Mouse (Mus musculus) frontal cortex, adult (tissue): ENCODE measurements at regions not wholly inside any gene's neighbourhood (a gene's known extent, or its start where the extent isn't known, plus 50 kb on each side); places are given as distances from the start of the nearest gene placed in this dataset.
"Not testable (repeated sequence)": the region's sequence is repeated elsewhere in the genome, so short reads cannot be mapped to it uniquely, and the experiment has no call there.

ENCODE experiments used
- ATAC-seq: cut with Nextera tagmentation; 2 replicates; pipeline ENCODE4 v1.9.2; 2017; ENCODE audit warnings: mild to moderate bottlenecking, moderate library complexity, mixed read lengths; ENCODE audit not compliant: low TSS enrichment

DNA sequence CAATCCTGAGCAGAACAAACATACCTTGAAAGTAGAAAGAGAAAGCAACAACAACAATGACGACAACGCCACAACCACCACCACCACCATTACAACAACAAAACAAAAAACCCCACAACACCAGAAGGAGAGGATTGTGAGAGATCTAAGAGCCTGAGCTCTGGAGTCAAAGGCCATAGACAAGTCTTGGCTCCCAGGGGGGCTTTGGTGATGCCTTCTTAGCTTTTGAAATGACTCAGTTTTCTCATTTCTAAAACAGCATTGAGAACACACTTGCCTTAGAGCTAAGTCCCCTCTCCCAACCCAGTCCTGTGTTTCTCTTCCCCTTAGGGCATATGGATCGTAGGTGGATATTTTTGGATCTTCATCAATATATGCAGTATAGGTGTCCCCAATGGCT, 112.2 kb downstream of the Kif20b start:
- ATAC-seq: no peak

DNA sequence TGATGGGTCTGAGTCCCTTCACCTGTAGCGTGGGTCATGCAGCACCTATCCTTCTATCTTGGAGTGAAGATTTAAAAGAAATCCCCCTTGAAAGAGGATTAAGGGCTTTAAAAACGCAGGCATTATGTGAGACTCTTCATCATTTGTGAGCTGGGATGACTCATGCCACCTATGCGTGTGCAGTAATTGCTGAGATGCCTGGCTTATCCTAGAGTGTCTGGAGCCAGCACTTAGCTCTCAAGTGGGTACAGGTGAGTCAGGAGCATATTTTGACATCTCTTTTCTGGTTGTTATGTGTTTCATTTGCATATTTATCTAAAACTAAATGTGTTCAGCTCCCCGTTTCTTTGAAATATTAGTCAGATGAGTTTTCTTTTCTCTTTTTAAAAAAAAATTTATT, 123.4 kb downstream of the Kif20b start:
- ATAC-seq: no peak

DNA sequence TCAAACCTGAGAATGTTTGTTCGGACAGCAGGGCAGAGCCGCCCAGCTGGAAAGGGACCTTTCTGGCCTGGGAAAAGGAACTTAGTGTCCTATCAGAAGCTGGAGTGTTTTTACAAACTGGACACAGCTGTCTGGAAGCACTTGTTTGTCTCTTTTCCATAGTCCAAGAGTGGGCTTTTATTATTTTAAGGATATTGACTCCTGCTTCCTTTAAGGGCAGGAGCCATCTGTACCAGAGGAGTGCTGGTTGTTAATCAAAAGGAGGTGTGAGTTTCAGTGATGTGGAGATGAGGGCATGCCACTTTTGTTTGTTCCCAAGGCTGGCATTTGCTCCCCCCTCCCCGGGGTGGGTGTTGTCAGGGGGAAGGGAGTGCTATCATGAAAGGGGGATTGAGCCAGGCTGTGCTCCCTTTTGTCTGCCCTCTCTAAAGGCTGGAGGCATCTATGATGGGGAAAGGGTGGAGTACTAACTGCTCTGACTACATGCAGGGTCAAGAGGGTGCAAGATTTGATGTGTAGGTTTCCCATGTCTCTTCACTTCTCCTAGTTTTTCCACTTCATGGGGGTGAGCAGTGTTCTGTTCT, 144.3 kb downstream of the Kif20b start:
- ATAC-seq: no peak

DNA sequence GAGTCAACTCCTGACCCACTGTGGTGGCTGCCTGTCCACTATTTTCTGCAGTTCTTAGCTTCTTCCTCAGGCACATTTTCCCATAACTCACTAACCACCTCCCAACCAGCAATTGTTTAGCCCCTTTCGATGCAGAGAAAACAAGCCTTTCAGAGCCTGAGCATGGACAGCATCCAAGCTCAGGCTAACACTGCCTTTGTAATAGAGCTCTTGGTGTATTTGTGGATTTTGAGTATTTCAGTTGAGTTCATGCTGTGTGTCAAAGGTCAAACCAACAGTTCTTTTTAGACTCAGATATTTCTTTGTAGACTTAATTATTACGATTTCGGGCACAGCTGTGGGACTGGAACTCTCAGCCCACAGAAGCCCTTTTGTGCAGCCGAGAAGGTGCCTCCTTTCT, 159.0 kb downstream of the Kif20b start:
- ATAC-seq: no peak

DNA sequence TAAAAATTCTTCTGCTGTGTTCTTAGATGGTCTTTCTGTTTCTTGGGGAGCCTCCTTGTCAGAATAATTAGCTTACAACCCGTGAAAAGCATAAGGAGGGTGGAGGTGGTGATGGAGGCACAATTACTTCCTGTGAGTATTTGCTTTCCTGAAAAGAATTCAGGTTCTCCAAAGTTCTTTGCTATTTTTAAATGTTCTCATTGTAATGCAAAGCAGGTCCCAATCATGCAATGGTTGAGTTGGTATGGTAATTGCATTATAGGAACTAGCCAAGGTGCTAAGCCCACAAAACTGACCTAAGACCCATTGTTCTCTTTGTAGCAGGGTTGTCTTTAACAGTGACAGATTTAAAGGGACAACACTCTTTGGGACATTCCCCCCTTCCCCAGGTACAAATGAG, 179.1 kb downstream of the Kif20b start:
- no peak for ATAC-seq

DNA sequence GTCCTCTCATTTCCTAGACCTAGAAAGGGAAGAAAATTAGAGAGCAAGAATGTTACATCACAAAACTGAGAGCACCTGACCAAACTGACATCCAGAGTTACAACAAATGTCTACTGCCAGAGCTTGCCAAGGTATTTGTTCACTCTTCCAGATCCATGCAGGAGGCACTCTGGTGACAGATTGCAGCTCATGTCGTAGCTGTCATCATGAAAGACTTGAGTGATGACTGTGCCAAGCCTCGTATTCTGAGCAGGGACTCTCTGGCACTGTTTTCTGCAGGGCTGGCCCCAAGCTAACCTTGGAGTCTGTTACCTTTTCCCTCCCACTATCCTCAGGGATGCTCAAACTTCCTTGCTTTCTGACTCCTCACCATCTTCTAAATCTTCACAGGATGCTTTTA, 192.2 kb downstream of the Kif20b start:
- ATAC-seq: no peak

DNA sequence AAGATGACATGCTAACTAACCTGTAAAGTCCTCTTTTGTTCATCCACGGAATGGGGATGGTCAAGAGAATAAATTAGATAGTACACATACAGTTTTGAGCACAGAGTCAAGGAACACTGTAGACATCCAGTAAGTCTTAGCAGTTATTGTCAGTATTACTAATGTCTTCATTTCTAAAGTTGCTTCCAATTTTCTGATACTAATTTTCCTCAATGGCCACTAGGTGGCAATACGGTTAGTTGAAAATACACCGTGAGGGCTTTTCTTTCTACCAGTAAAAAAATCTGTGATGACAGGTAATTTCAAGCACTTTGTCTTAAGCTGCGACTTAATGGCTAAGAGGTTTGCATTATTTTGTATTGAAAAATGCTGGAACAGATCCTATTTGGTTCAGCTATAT, 203.1 kb downstream of the Kif20b start:
- peak; percentile 36; the same call in 1 of the 2 replicates for ATAC-seq

DNA sequence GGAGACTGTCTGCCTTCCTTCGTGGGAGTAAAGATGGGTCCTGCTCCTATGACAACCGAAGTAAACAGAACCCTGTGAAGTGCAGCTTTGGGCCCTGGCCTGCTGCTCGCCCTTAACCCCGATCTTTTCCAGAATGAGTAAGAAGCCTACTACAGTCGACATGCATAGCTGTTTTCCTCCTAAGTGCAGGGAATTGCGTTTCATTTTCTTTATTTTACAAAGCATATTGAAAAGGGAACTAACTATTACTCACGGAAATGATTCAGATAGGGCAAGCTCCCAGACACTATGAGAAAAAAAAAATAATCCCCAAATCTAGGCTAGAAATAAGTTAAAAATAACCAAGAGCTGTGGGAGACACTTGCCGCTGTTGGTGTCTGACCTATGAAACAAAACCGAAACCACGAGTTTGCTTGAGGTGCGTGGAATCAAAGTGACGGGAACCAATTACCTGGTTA, 204.5 kb downstream of the Kif20b start:
- peak; percentile 56 for ATAC-seq

DNA sequence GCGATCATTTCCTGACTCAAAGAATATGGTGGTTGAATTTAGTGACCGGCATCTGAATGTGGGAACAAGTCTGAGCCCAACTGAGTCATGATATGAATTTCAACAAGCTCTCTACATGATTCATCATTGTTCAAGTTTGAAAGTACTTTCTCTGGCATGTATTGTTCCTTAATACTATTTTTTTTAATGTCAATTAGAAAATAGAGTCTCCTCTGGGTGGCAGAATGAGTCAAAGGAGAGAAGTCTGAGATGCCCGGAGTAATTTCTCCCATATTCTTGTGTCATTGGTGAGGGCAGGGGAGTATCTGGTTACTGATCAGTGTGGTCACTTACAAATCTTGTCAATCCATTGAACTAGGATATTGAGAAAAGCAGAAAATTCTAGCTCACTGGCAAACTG, 205.9 kb downstream of the Kif20b start:
- no peak for ATAC-seq

DNA sequence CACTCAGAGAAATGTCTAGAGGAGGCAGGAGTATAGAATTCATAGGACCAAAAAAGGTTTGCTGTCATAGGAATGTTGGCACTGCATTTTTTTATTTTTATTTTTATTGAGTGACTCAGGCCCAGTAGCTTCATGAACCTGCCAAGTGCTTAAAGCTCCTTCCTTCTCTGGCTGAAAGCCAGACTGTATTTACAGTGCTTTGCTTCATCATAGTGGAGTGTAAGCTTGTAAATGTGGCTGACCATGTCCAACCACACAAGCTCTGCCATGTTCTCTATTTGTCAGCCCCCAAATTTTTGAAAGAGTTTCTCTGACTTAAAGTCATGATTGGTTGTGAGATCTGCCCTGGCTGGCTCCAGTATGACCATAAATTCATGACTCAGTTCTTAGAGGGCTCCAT, 221.0 kb downstream of the Kif20b start:
- no peak for ATAC-seq

DNA sequence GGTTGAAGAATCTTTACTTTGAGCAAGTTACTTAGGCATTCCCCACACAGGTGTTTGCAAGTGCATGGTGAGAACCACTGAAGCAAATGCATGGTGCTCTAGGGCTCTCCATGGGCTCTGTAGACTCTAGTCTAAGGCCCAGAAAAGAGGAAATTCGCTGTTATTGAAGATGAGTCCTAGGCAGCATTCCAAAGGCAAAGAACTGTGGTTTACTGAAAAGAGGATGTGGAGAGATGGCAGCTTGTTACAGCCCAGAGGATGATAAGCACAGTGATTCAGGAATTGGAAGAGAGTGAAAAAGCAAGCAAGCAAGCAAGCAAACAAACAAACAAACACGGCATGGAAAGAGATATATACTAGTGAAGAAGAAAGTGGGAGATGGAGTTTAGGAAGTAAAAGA, 221.6 kb downstream of the Kif20b start:
- ATAC-seq: no peak

DNA sequence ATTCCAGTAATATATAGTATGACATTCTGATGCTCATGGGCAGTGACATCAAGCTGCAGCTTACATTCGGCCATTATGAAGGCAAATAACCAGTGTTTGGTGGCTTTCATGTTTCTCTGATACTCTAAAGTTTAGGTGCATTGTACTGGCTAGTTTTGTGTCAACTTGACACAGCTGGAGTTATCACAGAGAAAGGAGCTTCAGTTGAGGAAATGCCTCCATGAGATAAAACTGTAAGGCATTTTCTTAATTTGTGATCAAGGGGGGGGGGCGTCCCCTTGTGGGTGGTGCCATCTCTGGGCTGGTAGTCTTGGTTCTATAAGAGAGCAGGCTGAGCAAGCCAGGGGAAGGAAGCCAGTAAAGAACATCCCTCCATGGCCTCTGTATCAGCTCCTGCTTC, 227.3 kb downstream of the Kif20b start:
- not testable (repeated sequence) for ATAC-seq

DNA sequence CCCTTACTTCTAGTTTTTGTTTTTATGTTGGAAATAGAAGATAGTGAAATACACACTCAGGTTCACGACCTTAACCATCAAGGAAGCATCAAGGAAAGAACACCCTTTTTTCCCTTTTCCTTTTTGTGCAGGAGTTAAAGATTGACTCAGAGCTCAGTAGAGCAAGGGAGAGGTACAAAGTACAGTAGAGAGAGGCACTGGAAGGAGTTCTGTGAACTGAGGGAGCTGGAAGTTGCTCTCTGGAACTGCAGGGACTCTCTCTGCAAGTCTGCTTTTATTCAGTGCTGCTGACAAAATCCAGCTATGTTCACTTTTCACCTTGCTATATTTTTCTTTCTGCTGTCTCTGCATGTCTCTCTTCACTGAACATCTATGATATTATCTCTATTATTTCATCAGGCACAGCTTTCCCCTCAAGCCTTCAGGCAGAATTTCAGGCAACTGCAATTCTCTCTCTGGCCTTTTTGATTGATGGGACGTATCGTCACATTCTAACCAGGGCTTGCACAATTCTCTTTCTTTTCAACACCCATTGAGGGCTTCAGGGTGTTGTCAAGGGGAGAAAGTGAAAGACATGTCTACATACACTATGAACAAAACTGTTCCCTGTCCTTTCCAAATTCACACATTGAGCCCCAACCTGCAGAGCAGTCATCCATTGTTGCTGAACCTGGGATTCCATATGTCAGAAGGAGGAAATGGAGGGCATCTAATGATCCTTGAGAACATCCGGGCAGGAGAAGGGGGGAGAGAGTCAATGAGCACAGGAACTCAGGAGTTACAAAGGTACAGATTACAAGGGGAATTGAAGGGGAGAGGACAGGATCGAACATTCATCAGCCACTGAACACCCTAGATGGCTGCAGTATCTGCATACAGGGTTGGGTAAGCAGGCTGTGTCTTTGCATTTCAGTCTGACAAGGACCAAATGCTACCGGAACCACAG, 228.9 kb downstream of the Kif20b start:
- ATAC-seq: no peak

DNA sequence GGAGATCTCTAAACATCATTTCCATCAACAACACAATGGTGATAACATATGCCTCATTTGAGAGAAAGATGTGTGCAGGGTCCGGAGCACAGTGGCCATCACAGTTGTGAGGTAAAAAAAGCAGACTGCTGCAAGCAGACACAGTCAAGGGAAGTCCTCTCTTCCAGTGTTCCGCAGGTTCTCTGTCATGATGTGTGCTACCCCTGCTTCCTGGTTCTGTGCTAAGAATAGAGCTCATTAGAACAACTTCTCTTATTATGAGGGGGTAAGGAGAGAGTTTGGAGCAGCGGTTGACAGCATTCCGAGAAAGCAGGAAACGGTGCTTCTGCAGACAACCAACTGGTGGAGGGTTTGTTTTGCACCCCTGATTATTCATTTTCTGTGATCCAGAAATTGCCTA, 229.7 kb downstream of the Kif20b start:
- ATAC-seq: no peak

DNA sequence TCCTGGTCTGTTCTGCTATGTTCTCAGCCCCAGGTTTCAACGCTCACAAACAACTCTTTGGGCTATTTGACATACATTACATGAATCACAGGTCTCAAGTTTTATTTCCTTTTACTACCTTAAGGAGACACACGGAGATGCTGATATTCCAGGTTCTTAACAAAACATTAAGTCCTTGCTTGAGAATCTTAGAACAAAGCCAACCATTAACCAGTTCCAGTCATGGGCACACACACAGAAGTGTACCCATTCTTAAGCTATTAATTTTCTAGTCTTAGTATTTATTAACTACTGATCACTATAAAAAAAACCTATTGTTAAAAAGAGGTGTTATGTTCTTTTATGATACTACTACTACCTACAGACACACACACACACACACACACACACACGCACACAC, 235.7 kb downstream of the Kif20b start:
- no peak for ATAC-seq

DNA sequence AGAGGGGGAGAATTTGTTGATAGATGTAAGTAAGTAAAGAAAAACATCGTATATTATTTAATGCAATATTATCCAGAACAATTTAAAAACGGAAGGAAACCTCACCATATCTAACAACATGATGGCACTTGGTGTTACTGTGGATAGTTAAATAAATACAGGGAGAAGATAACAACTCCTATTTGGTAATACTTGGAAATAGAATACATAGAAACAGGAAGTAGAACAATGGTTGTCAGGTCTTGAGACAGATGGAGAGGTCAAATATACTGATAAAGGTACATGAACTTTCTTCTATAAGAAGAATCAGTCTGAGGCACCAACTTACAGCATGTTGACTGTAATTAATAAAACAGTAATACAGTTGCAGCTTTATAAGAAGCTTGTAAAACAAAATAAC, 242.6 kb downstream of the Kif20b start:
- ATAC-seq: no peak

DNA sequence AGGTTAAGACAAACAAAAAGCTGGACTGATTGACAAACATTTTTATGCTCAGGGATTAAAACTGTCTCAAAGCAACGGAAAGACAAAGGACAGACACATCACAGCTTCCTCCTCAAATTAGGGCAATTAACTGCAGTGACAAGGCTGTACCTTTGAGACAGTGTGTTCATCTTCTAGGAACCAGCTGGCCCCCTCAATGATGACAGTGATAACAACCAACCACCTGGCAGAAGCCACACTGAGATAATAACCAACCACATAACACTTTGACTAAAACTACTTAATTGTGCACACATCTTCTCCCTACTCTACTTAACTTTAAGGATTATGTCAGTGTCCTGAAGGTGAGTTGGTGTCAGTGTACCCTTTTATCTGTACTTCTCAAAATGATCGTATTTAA, 248.4 kb downstream of the Kif20b start:
- ATAC-seq: no peak

DNA sequence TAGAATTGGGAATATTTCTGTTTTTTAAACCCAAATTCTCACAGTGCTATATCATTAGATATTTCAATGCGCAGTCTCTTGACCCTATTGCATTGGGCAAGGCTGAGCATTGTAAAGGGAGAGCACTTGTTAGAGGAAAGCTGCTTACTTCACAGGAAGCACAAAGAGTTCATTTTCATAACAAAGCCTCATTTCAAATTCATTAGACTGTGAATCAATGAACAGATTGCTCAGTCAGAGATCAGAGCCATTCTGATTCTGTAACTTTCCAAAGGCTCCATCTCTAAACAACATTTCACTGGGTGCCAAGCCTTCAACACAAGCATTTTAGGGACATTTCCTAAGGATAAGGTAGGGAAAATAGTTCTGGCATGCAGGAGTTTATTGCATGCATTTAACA, 257.9 kb downstream of the Kif20b start:
- ATAC-seq: no peak

DNA sequence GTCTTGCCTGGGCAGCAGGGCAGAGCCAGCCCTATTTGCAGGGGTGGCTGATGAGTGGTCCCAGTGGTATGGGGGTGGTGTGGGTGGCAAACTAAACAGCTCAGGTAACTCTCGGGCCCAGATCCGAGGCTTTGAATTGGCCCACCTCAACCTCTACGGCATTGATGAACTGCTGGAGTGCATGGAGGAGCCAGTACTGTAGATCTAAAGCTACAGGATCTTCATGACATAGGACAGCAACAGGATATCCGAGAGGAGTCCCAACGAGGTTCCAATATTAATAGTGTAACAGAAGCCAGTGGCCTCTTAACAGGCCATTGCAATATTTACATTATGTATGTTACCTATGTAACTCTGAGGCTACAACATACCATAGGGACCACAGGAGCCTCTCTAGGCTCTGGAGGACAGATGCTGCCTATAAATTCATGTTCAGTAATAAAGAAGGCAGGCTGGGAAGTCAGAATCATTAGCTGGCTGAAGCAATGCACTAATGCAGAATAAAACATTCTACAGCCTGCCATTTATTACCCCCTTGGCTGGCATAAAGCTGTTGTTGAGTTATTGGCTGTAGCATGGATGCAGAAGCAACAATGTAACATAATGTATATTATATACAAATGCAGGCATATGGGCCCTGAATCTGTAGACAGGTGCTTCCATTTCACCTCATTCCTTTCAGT, 283.5 kb downstream of the Kif20b start:
- ATAC-seq: no peak

DNA sequence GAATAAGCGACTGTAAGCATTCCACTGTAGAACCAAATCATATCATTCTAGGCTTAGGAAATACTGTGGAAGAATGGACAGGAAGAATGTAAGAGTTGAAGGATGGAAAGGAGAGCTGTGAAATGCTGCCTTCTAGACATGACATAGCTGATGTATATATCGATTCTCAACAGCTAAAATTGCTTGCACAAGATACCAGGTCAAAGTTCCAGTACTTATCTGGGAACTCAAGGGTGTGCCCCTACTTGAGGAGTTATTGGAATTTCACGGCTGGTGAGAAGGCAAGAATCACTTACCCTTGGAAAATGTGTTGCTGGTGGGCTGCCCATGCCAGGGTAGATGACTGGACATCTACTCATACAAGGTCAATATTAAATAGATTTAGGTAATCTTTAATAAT, 322.0 kb downstream of the Kif20b start:
- no peak for ATAC-seq

DNA sequence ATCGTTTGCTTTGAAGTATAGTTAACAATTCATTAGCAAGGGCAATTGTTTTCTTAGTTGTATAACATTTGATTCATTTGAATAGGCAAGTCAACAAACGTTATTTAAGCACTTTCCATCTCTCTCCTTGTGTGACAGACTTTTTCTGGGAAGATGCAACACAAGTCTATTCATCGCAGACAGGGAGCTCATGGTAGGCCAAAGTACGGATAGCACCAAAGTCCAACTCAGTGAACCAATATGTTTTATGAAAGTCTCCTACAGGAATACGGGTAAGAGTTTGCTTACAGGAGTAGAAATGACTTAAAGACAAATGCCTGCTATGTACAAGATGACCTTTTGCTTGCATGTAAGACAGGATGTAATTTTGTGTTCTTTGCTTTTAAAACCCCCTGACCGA, 325.4 kb downstream of the Kif20b start:
- ATAC-seq: no peak

DNA sequence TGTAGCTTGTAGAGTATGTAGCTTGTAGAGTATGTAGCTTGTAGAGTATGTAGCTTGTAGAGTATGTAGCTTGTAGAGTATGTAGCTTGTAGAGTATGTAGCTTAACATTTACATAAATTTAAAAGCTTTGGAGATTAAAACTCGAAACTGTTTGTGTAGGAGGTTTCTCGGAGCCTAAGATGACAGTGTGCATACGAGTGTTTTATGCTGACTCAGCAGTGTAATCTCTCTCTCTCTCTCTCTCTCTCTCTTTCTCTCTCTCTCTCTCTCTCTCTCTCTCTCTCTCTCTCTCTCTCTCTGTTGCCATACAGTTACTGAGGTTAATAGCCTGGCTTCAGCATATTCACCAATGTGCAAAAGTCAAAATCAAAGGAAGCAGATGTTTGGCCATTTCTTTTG, 336.5 kb downstream of the Kif20b start:
- ATAC-seq: not testable (repeated sequence)

DNA sequence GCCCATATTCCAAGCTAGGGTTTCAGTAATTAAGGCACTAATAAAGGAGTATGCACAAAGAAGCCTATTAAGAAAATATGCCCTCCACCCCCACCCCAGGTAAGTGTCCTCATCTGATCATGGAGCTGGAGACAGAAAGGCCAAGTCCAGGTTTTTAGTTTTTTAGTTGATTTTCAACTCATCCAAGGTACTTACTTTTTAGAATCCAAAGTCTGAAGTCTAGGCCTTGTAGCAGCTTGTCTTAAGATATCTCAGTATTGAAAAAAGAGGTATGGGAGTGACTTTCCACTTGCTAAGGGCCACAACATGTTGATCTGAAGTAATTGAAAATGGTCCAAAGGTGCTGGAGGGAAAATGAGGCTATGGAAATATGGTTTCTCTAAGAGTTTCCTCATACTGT, 340.9 kb downstream of the Kif20b start:
- no peak for ATAC-seq
